Mouse (Mus musculus) stomach, embryonic 16.5 days (tissue): Measurements from ENCODE around the gene 4931429L15Rik. TPM values are rescaled to one million over a fixed set of nuclear protein-coding genes. Genes with fewer than 3 reads are reported as not detected.
"Not testable (repeated sequence)": the region's sequence is repeated elsewhere in the genome, so short reads cannot be mapped to it uniquely, and the experiment has no call there.

Source experiments
- ATAC-seq: fragments of 200-750 bp; cut with Nextera tagmentation; 2 replicates; pipeline ENCODE4 v1.8.0; 2017; ENCODE audit warnings: moderate number of reproducible peaks, moderate TSS enrichment; ENCODE audit not compliant: insufficient read depth, low FRiP score
- H3K27ac ChIP-seq: fragments of 300-500 bp; sonication (generic); 2 replicates; pipeline ENCODE4 v1.5.1; 2014; ENCODE audit warnings: low read length
- H3K27me3 ChIP-seq: fragments of 300-500 bp; sonication (generic); 2 replicates; pipeline ENCODE4 v1.6.1; 2014; ENCODE audit warnings: low read length, control low read depth, mixed read lengths; ENCODE audit not compliant: control insufficient read depth, insufficient read depth
- H3K36me3 ChIP-seq: fragments of 300-500 bp; sonication (generic); 2 replicates; pipeline ENCODE4 v1.6.1; 2014; ENCODE audit warnings: low read length; ENCODE audit not compliant: control insufficient read depth, insufficient read depth
- H3K4me1 ChIP-seq: fragments of 300-500 bp; sonication (generic); 2 replicates; pipeline ENCODE4 v1.6.1; 2014; ENCODE audit warnings: low read length, control low read depth, mixed read lengths; ENCODE audit not compliant: control insufficient read depth, insufficient read depth
- H3K4me2 ChIP-seq: fragments of 300-500 bp; sonication (generic); 2 replicates; pipeline ENCODE4 v1.6.1; 2014; ENCODE audit warnings: low read depth, low read length, mixed read lengths
- H3K4me3 ChIP-seq: fragments of 300-500 bp; sonication (generic); replicated peaks from 2 replicates; pipeline ENCODE4 v1.5.1; 2014; ENCODE audit warnings: mild to moderate bottlenecking, low read length
- H3K9ac ChIP-seq: fragments of 300-500 bp; sonication (generic); 2 replicates; pipeline ENCODE4 v1.6.1; 2014; ENCODE audit warnings: low read length
- H3K9me3 ChIP-seq: fragments of 300-500 bp; sonication (generic); replicated peaks from 2 replicates; pipeline ENCODE4 v1.6.1; 2016; ENCODE audit warnings: low read length, control low read depth; ENCODE audit not compliant: control insufficient read depth
- WGBS: fragments of 180-500 bp; shearing (Covaris S2); extraction: QIAGEN DNeasy Blood & Tissue Kit; methylation state at CpG from one replicate; pipeline ENCODE4 v1.1.7; 2014; 5-methylcytosine and 5-hydroxymethylcytosine counted together
- polyA plus RNA-seq: library from polyadenylated mRNA; unstranded; fragments of >200 nt; fragmentation: Nextera tagmentation; extraction: Ambion mirVana; gene quantifications from 2 replicates; pipeline ENCODE4 v1.2.1, GENCODE M21; 2015

Gene 4931429L15Rik
- polyA plus RNA-seq, 1 experiment from 2014 or later, result not detected

DNA sequence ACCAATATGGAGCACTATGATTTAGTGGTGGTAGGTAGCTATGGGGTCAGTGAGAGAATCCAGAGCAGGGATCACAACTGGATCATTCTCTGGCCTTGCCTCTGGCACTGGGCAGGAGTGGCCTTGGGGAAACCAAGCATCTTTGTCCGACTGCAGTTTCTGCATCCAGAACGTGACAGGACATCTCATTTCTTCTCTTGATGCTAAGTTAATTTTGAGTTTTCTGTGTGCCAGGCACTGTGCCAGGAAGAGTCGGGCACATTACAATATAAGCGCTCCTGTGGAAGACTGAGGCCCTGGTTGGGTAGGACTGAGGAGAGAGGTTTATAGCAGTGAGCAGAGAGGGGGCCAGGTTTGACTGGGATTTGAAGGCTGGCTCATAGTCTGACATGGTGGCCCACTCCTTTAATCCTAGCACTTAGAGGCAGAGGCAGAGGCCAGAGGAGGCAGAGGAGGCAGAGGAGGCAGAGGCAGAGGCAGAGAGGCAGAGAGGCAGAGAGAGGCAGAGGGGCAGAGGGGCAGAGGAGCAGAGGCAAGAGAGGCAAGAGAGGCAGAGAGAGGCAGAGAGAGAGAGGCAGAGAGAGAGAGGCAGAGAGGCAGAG lies 19.4 kb upstream of the 4931429L15Rik start:
- H3K27ac ChIP-seq, result no peak overlapping the region
- no peak overlapping the region for H3K9ac ChIP-seq
- no peaks in the 10 kb centered on the region for H3K9me3 ChIP-seq
- H3K36me3 ChIP-seq, result no peaks in the 10 kb centered on the region
- no peak overlapping the region for H3K4me2 ChIP-seq
- H3K4me3 ChIP-seq, result no peak overlapping the region
- 76% methylated on average over 4 of the region's 4 CpGs for WGBS
- peaks cover 3% of the 10 kb centered on the region; the same call in 1 of the 2 replicates for H3K27me3 ChIP-seq
- ATAC-seq, result no peak
- no peaks in the 10 kb centered on the region for H3K4me1 ChIP-seq

DNA sequence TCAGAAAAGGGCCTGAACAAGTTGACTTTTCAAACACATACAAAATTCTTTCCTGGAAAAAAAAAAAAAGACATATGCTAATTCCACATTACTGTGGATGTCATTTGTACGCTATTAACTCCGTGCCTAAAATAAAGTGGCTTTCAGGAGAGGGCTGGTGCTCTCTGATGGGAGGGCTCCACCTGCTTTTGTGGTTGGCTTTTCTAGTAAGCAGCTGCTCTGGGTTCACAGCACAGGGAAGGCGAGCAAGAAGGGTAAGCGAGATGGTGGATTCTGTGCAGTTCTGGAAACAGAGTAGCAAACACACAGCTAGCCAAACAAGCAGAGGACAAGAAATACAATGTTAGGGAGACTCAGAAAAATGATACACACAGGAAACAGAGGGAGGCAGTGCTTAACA lies 18.6 kb upstream of the 4931429L15Rik start:
- no peaks in the 10 kb centered on the region for H3K9me3 ChIP-seq
- H3K4me2 ChIP-seq, result no peak overlapping the region
- H3K27ac ChIP-seq, result no peak overlapping the region
- no peak overlapping the region for H3K9ac ChIP-seq
- no peak for ATAC-seq
- peaks cover 3% of the 10 kb centered on the region; the same call in 1 of the 2 replicates for H3K27me3 ChIP-seq
- 46% methylated on average over 4 of the region's 4 CpGs for WGBS
- H3K4me1 ChIP-seq, result no peaks in the 10 kb centered on the region
- no peaks in the 10 kb centered on the region for H3K36me3 ChIP-seq
- no peak overlapping the region for H3K4me3 ChIP-seq

DNA sequence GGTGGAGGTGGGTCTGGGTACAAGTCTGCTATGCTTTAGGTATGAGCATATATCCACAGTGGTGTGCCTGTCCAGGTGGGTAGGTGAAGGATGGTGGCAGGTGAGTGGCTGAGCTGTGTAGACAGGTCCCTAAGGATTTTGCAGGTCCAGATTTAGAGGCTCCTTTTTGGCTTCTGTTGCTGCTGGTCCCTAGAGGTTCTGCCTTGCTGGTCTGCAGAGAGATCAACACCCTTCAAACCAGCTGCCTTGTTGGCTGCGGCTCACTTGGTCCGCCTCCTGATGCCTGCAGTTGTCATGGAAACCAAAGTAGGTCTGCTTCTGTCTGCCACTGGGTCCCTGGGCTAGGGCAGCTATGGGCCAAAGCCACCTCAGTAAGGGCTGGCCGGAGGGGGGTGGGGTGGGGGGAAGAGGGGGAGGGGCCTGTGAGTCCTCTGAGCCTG lies 18.1 kb upstream of the 4931429L15Rik start:
- H3K27ac ChIP-seq, result no peak overlapping the region
- WGBS, result 28% methylated on average over 3 of the region's 3 CpGs
- no peak overlapping the region for H3K4me3 ChIP-seq
- ATAC-seq, result no peak
- no peaks in the 10 kb centered on the region for H3K36me3 ChIP-seq
- H3K4me2 ChIP-seq, result no peak overlapping the region
- no peaks in the 10 kb centered on the region for H3K4me1 ChIP-seq
- no peak overlapping the region for H3K9ac ChIP-seq
- H3K27me3 ChIP-seq, result peaks cover 3% of the 10 kb centered on the region; the same call in 1 of the 2 replicates
- no peaks in the 10 kb centered on the region for H3K9me3 ChIP-seq

DNA sequence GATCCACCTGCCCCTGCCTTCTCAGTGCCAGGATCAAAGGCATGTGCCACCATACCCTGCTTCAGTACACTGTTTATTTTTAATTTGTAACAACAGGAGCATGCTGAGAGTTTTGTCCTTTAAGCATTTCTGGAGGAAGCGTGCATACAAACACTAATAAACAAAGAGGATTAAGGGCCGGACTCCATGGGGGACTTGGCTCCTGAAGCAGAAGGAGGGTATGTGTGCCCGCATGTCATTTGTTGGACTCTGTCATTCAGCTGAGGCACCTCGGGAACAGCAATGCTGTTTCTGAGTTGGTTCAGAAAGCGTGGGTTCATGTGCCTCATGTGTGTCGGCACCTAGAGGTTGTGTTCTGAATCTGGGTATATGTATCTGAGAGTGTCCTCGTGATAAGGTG lies 17.5 kb upstream of the 4931429L15Rik start:
- Histone ChIP-seq H3K27ac (no peak overlapping the region), H3K4me1 (no peaks in the 10 kb centered on the region), H3K9ac (no peak overlapping the region), H3K36me3 (no peaks in the 10 kb centered on the region), H3K27me3 (peaks cover 3% of the 10 kb centered on the region; the same call in 1 of the 2 replicates), H3K4me3 (no peak overlapping the region), H3K4me2 (no peak overlapping the region), H3K9me3 (no peaks in the 10 kb centered on the region)
- no peak for ATAC-seq
- 67% methylated on average over 7 of the region's 7 CpGs for WGBS

DNA sequence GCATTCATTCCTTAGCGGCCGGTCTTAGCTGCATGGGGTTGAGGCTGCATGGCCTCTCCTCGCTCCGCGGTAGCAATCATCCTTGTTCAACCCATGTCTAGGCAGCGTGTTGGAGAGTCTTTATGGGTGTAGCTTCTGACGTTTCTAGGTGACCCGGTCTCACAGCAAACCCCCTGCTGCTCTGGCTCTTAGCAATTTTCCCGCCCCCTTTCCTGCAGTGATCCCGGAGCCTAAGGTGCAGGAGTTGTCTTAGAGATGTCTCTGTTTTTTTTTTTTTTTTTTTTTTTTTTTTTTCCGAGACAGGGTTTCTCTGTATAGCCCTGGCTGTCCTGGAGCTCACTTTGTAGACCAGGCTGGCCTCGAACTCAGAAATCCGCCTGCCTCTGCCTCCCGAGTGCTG lies 16.5 kb upstream of the 4931429L15Rik start:
- not testable (repeated sequence) for H3K27ac ChIP-seq, H3K36me3 ChIP-seq, H3K27me3 ChIP-seq, H3K4me2 ChIP-seq, ATAC-seq, H3K4me1 ChIP-seq, H3K9ac ChIP-seq, H3K9me3 ChIP-seq, H3K4me3 ChIP-seq
- 77% methylated on average over 12 of the region's 14 CpGs for WGBS

DNA sequence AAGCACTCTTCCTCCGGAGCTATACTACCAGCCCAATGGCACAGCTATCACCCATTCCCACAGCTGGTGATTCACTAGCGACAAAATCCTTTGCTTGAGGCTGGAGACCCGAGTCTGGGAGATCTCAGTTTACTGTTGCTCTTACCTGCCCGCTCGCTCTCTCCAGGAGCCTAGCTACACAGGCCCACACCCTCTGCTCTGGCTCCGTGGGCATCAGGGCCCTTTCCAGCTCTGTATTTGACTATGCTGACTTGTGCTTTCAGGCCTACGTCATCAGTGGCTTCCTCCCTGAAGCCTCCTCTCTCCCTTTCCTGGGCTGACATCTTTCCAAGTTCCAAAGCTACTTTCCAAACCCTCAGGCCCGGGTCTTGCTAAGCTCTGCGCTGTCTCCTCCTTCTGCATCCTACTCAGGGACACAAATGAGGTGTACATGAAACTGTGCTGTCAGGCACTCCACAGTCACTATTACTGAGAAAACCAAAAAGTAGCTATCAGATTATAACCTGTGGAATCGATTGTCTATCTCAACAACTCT lies 15.7 kb upstream of the 4931429L15Rik start:
- H3K9me3 ChIP-seq, result no peaks in the 10 kb centered on the region
- 74% methylated on average over 10 of the region's 10 CpGs for WGBS
- ATAC-seq, result no peak
- H3K4me3 ChIP-seq, result no peak overlapping the region
- no peak overlapping the region for H3K9ac ChIP-seq
- H3K36me3 ChIP-seq, result no peaks in the 10 kb centered on the region
- H3K4me1 ChIP-seq, result no peaks in the 10 kb centered on the region
- no peak overlapping the region for H3K4me2 ChIP-seq
- H3K27ac ChIP-seq, result no peak overlapping the region
- H3K27me3 ChIP-seq, result peaks cover 3% of the 10 kb centered on the region; the same call in 1 of the 2 replicates

DNA sequence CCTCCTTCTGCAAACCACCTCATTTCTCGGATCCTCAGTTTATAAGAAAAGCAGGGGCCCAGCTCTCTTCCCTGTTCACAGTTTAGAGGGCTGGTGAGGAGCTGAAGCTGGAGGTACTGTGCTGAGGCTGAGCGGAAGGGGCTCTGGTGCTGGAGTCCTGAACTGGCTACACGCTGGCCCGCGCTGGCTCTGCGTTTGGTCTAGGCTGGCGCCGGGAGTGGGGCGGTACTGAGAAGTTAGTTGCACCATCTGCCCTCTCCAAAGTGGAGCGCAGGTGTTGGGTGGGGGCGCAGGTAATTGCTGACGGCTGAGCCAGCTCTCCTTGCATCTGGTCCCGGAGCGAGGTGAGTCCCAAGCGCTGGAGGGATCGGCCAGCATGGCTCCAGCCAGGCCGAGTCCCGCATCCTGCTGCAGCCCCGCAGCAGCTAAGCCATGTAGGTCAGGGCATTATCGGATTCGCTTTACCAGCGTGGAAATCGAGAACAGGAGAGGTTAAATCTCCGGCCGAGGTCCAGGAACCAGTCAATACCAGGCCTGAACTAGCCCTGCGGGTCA lies 14.8 kb upstream of the 4931429L15Rik start:
- Histone ChIP-seq H3K9ac (no peak overlapping the region), H3K36me3 (no peaks in the 10 kb centered on the region), H3K4me1 (no peaks in the 10 kb centered on the region), H3K4me2 (no peak overlapping the region), H3K4me3 (no peak overlapping the region), H3K27me3 (peaks cover 3% of the 10 kb centered on the region; the same call in 1 of the 2 replicates), H3K27ac (no peak overlapping the region), H3K9me3 (no peaks in the 10 kb centered on the region)
- WGBS, result 36% methylated on average over 26 of the region's 26 CpGs
- ATAC-seq, result no peak

DNA sequence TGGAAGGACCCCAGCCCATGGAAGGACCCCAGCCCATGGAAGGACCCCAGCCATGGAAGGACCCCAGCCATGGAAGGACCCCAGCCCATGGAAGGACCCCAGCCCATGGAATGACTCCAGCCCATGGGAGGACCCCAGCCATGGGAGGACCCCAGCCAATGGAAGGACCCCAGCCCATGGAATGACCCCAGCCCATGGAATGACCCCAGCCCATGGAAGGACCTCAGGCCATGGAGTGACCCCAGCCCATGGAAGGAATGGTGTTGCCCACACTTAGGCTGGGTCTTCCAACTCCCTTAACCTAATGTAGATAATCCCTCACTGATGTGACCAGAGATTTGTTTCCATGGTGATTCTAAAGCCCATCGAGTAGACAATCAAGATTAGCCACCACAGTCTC lies 11.5 kb upstream of the 4931429L15Rik start:
- Histone ChIP-seq H3K4me1 (peaks cover 11% of the 10 kb centered on the region; the same call in 1 of the 2 replicates), H3K27me3 (peaks cover 3% of the 10 kb centered on the region; the same call in 1 of the 2 replicates), H3K27ac (no peak overlapping the region), H3K9me3 (no peaks in the 10 kb centered on the region), H3K4me2 (no peak overlapping the region), H3K4me3 (no peak overlapping the region), H3K9ac (no peak overlapping the region), H3K36me3 (no peaks in the 10 kb centered on the region)
- ATAC-seq, result no peak
- 82% methylated on average over 1 of the region's 1 CpGs for WGBS

DNA sequence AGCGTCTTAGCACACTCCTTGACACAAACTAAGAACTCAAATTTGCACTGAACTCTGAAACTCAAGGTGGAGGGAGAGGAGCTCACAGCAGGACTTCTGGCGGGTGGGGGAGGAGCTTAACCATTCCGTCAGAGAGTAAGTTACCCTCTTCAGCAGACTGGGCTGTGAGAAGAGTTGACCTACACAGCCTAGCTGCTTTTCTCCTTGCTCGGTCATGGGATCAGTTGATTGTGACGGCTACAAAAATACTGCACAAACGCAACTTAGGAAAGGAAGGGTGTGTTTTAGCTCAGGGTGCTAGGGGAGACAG lies 10.8 kb upstream of the 4931429L15Rik start:
- Histone ChIP-seq H3K27me3 (peaks cover 3% of the 10 kb centered on the region; the same call in 1 of the 2 replicates), H3K4me2 (no peak overlapping the region), H3K4me3 (no peak overlapping the region), H3K9me3 (no peaks in the 10 kb centered on the region), H3K4me1 (peaks cover 11% of the 10 kb centered on the region; the same call in 1 of the 2 replicates), H3K9ac (no peak overlapping the region), H3K36me3 (no peaks in the 10 kb centered on the region), H3K27ac (no peak overlapping the region)
- no peak for ATAC-seq
- WGBS, result 56% methylated on average over 6 of the region's 6 CpGs
